Mouse (Mus musculus): ENCODE results near the gene Olfr69.
"Not testable (repeated sequence)": the region's sequence is repeated elsewhere in the genome, so short reads cannot be mapped to it uniquely, and the experiment has no call there.

Olfr69 gene

GRCm38 (mm10) chr7:103771494-103771893 is at the start of gene Olfr69:
TSS of gene Olfr69 (minus strand) at chr7:103771594.
- no peak for DNase-seq (ENCODE audit: low spot score)

DNA sequence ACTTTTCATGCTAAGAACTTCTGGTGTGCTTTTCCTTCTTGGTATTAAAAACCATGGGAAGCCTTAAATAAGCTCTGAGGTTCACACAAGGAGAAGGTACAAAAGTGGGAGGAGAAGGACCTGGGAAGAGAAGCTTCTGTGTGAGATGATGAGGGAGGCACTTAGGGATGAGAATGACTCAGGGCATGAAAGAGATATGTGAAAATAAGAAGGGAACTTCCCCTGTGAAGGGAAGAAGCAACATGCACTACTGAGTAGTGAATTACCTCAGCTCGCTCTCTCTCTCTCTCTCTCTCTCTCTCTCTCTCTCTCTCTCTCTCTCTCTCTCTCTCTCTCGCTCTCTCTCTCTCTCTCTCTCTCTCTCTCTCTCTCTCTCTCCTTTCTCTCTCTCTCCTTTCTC is 43.7 kb upstream of the Olfr69 start:
- not testable (repeated sequence) for DNase-seq (ENCODE audit: low spot score)

GRCm38 (mm10) chr7:103813766-103814165 is 42.4 kb upstream of the Olfr69 start, which contains the start of gene Hbb-bt:
TSS of gene Hbb-bt (minus strand) at chr7:103813996.
- no peak for DNase-seq (ENCODE audit: low spot score)

- DNase-seq (ENCODE audit: low spot score), result not testable (repeated sequence)
Measured at GRCm38 (mm10) chr7:103813152-103813551, 41.8 kb upstream of the Olfr69 start.

DNA sequence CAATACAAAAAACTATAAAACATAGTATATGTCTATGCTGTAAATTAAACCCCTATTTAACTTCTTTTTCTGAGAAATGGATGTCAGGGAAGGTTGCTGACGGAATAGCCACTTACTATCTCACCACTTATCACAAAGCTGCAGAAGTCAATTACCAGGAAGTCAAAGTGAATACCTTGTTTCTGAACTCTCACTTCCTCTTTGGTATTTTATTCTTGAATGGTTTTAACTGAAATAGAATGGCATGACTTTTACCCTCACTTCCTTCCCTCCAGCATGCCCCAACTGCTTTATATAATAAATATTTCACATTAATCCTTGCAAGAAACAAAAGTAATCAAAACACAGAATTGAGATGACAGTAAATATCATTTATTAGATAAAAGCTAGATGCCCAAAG is 40.8 kb upstream of the Olfr69 start:
- DNase-seq (ENCODE audit: low spot score), result no peak

- DNase-seq (ENCODE audit: low spot score), result no peak
Measured at GRCm38 (mm10) chr7:103811223-103811845, 39.9 kb upstream of the Olfr69 start.

GRCm38 (mm10) chr7:103810746-103811145 is 39.4 kb upstream of the Olfr69 start:
- no peak for DNase-seq (ENCODE audit: low spot score)

- no peak for DNase-seq (ENCODE audit: low spot score)
Measured at GRCm38 (mm10) chr7:103810296-103810695, 38.9 kb upstream of the Olfr69 start.

GRCm38 (mm10) chr7:103809801-103810155 is 38.4 kb upstream of the Olfr69 start:
- no peak for DNase-seq (ENCODE audit: low spot score)

DNA sequence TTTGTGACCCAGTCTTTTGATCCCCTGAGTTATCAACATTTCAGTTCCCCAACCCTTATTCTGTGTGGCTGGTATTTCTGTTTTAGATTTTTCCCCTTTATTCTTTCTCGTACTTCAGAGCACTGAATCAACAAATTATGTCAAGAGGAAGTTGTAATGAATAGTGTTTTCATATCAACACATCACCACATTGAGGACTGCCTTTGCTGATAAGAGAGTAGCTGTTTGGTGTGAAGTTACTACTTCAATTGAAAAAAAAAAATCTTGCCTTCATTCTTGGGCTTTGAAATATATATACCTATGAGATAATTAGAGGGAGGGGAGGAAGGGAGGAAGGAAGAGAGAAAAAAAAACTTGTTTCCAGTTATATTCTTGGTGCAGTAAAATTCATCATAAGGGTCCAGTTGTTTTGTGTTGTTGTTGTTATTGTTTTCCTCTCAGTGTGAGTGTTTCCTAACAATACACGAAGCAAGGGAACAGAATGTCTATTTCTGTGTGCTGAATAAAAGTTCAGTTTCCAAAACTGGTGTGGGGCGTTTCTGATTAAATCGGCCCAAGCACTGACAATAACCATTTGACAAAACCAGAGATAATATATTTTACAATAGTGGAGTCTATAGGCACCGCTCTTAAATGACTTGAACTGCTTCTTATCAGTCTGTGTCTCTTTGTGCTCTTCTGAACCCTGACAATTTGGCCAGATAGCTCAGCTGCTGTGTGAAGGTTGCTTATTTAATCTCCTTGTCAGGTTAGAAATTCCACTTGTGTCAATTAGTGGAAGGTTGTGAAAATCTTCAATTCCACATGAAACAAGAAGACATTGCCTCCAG is 37.8 kb upstream of the Olfr69 start:
- DNase-seq (ENCODE audit: low spot score), result no peak

DNA sequence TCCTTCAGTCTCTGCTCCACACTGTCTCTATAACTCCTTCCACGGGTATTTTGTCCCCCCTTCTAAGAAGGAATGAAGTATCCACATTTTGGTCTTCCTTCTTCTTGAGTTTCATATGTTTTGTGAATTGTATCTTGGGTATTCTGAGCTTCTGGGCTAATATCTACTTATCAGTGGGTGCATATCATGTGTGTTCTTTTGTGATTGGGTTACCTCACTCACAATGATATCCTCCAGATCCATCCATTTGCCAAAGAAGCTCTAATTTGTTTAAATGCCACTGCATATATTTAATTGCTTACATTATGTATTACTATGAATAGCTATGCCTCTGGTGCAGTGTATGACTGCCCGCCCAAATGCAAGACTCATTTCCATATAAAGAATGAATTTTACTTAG is 36.7 kb upstream of the Olfr69 start:
- not testable (repeated sequence) for DNase-seq (ENCODE audit: low spot score)

- no peak for DNase-seq (ENCODE audit: low spot score)
Measured at GRCm38 (mm10) chr7:103806856-103807255, 35.5 kb upstream of the Olfr69 start.

DNA sequence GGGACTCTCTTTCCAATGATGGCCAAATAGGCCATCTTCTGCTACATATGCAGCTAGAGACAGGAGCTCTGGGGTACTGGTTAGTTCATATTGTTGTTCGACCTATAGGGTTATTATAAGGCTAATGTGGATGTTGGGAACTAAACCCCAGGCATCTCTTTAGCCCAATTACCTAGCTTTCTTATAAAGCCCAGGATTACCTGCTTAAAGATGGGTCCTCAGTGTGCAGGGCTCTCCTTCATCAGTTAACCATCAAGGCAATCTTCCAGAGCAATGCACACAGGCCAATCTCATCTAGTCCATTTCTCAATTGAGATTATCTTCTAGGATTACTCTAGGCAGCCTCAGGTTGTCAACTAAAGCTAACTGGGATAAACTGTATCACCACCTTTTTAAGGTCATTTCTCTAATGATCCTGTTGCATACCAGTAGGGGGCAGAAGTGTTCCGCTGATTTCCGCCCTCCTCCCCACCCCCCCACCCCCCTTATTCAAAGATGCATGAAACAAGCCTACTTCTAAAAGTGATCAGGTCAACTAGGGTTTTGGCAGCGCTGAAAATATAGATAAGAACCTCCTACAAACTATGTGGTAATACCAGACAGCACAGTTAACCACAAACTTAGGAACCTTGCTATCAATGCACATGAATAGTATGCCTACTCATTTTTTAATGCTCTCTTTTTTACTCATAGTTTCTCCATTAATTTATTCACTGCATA is 21.4 kb upstream of the Olfr69 start:
- DNase-seq (ENCODE audit: low spot score), result no peak

GRCm38 (mm10) chr7:103791721-103792120 is 20.3 kb upstream of the Olfr69 start, which contains the start of gene Olfr67:
TSS of gene Olfr67 (minus strand) at chr7:103791821.
- DNase-seq (ENCODE audit: low spot score), result no peak

DNA sequence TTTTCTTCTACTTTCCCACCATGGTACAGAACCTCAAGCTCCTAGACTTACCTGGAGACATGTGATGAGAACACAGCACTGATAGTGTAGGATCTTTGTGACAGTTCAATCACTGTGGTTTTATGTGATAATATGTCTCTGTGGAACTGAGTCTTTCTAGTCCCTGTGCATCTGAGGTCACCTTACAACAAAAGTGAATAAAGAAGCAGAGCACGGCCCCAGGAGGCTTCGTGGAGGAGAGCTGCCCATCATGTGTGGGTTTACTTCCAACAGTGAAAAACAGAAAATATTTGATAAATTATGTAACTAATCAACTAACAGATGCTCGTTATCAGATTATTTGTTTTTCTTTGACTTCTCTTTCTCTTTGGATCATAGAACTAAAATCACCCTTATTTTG is 8.2 kb upstream of the Olfr69 start, which contains the start of gene Olfr68:
Gene Olfr68 (minus strand): TSS at position 101 of the 400 bp plus-strand sequence.
- DNase-seq (ENCODE audit: low spot score), result no peak

GRCm38 (mm10) chr7:103777652-103778051 is 6.3 kb upstream of the Olfr69 start:
- DNase-seq (ENCODE audit: low spot score), result not testable (repeated sequence)

DNA sequence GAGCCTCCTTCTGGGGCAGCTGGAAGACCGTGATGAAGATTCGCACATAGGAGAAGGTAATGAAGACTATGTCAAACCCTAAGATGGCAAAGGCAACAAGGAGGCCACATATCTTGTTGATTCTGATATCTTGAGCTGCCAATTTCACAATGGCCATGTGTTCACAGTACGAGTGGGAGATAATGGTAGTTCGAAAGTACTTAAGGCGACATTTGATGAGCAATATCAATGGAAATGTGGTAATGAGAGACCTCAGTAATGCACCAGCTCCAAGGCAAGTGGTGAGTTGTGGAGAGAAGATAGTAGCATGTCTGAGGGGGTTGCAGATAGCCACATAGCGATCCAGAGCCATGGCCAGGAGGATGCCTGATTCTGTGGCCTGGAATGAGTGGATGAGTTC is 3.7 kb downstream of the Olfr69 start:
- not testable (repeated sequence) for DNase-seq (ENCODE audit: low spot score)

DNA sequence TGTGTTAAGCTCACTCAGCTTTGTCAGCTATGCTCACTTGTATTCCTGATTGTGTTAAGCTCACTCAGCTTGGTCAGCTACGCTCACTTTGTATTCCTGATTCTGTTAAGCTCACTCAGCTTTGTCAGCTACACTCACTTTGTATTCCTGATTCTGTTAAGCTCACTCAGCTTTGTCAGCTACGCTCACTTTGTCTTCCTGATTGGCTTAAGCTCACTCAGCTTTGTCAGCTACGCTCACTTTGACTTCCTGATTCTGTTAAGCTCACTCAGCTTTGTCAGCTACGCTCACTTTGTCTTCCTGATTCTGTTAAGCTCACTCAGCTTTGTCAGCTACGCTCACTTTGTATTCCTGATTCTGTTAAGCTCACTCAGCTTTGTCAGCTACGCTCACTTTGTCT is 9.2 kb downstream of the Olfr69 start:
- not testable (repeated sequence) for DNase-seq (ENCODE audit: low spot score)

DNA sequence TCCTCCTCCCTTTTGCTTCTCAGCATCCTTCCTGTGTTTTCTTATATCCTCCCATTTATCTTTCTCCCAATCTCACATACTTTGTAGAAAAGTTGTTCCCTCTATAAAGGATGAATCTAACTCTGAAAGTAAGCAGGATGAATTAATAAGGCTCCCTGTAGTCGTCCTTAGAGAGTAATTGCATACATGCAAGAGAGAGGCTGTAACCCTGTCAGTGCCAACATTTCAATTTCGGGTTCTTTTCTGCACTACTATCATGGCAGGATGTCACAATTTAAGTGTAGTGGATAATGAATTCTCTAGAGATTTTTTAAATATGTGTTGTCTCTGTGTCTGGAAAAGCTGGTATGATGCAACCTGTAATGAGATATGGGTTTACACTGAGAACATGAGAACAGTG is 14.2 kb downstream of the Olfr69 start, which contains the start of gene Olfr630:
Gene Olfr630 (minus strand): TSS at position 101 of the 400 bp plus-strand sequence.
- no peak for DNase-seq (ENCODE audit: low spot score)

GRCm38 (mm10) chr7:103744843-103745242 is 26.6 kb downstream of the Olfr69 start, which contains the start of gene Olfr629:
TSS of gene Olfr629 (minus strand) at chr7:103744943.
- no peak for DNase-seq (ENCODE audit: low spot score)

- no peak for DNase-seq (ENCODE audit: low spot score)
Measured at GRCm38 (mm10) chr7:103730074-103730473, 41.3 kb downstream of the Olfr69 start, which contains the start of gene Olfr628. TSS of gene Olfr628 (plus strand) at chr7:103730374.

DNA sequence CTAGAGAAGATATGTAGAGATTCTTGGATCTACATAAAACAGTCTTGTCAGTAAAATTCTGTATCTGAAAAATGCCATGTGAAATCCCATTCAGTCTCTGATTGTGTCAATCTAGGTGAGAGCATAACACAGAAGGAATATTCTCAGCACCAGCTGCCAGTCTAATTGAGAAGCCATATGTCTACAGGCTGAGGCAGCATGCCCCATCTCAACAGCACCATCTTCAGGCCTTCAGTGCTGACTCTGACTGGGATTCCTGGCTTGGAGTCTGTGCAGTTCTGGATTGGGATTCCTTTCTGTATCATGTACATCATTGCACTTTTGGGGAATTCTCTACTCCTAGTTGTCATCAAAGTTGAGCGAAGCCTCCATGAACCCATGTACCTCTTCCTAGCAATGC is 55.0 kb downstream of the Olfr69 start:
- not testable (repeated sequence) for DNase-seq (ENCODE audit: low spot score)
